Mouse (Mus musculus): ENCODE data around the gene Lgals3bp.

Gene Lgals3bp

DNA sequence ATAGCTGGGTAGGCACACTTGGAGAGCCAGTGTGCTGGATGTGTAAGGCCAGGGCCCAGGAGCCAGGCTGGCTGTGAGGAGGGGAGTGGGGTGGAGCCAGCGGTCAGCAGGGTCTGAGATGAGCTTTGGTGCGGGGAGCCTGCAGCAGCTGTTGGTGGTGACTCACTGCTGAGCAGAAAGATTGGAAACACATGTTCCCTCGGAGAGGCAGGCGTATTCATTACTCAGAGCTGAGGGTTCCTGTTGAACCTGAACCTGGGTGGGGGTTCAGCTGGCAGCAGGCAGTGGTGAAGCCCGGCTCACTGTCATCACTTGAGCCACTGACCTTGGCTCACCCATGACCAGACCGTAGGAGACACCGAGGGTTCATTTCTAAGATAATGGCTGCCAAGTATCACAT is 36.7 kb downstream of the Lgals3bp start:
- in situ Hi-C loops (cut with MboI; ENCODE audit: low sequenced_read_pairs): loop anchor here (10.0 kb wide), 1 partner anchor 50 kb away; no protein-coding TSS in a partner anchor

DNA sequence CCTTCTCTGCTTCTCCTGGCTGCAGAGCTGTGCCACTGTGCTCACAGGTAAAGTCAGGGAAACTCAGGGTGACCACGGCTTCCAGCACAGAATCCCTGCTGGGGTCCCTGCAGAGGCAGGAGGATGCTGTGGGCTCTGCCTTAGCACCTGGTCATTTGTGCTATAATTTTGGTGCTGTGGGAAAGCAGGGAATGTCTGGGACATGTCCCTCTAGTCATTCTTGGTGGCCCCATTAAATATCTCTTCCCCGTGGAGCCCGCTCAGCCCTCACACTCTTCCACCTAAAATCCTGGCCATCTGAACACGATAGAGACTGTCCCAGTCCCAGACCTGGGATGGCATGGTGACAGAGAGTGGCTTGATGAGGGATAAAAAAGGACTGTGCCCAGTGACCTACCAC is 37.9 kb downstream of the Lgals3bp start:
- in situ Hi-C loops (cut with MboI; ENCODE audit: low sequenced_read_pairs): loop anchor here (10.0 kb wide), 1 partner anchor 49 kb away; no protein-coding TSS in a partner anchor

DNA sequence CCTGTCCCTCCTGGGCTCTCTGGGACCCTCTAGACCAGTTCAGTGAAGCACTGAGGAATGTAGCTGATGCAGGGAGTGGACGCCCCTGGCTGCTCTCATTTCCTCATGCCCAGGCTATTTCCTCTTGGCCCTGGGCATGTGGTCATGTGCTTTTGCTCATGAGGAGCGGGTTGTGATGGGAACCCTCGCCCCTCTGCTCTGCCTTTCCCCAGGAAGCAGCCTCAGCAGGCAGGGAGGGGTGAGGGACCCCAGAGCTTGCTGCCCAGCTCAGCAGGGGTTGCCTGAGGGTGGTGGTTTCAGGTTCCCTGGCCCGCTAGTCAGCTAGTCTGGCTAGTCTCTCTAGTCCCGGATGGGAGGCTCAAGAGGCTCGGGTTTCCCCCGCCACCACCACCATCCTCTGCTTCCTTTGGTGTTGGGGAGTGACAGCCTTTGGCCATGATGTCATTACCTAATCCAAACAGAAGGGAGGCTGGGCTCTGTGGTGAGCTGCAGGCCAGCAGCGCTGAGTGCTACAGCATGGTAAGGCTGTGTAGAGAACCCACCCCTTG is 38.8 kb downstream of the Lgals3bp start:
- in situ Hi-C loops (cut with MboI; ENCODE audit: low sequenced_read_pairs): loop anchor here (10.0 kb wide), 1 partner anchor 48 kb away; no protein-coding TSS in a partner anchor

DNA sequence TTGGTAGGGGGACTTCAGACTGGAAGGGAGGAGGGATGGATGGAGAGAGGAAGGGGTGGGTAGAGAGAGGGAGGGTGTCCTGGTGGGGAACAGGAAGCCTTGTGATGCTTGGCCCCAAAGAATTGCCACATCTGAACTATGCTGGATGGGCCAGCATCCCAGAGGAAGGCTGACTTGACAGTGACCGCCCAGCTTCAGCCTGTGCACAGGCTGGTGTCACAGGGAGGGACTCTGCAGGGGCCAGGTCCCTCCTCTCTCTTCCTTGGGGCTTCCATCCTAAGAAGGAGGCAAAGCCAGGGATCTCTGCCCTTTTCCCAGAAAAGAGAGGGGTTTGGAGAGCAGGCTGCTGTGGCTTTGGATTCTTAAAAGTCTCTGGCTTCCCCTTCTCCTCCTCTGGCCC is 39.4 kb downstream of the Lgals3bp start:
- in situ Hi-C loops (cut with MboI; ENCODE audit: low sequenced_read_pairs): loop anchor here (10.0 kb wide), 1 partner anchor 48 kb away; no protein-coding TSS in a partner anchor

DNA sequence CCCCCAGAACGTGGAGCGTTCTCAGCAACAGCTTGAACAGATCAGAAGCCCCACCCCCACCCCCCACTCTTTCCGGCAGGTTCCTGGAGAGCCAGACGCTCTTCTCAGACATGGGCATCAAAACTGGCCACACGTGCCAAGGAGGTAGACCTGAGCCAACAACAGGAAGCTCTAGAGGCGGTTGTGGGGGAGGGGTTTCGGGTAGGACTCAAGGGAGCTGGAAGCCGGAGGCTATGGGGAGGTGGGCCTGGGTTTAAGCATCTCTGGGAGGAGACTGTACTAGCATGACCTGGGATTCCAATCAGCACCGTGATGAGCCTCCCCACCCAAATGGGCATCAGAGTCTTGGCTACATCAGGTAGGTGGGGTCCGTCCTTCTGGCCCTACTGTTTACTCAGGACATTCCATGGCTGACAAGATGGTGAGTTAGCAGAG is 41.0 kb downstream of the Lgals3bp start:
- in situ Hi-C loops (cut with MboI; ENCODE audit: low sequenced_read_pairs): loop anchor here (10.0 kb wide), 1 partner anchor 46 kb away; no protein-coding TSS in a partner anchor

DNA sequence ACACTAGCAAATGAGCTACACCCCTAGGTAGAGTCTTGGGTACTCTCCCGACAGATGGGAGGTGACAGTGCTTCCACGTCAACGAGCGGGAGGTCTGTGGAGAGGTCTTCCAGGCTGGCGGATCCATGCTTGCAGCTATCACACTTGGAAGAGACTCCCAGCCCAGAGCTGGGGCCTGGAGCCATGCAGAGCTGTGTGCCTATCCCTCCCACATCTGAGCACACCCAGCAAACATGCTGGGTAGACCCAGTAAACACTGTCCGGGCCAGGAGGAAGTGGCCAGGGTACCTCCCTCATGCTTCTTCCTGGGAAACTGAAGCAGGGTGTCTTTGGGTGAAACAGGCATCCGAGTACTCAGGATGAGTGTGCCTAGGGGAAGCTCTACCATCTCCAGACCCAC is 41.4 kb downstream of the Lgals3bp start:
- in situ Hi-C loops (cut with MboI; ENCODE audit: low sequenced_read_pairs): loop anchor here (10.0 kb wide), 1 partner anchor 46 kb away; no protein-coding TSS in a partner anchor

DNA sequence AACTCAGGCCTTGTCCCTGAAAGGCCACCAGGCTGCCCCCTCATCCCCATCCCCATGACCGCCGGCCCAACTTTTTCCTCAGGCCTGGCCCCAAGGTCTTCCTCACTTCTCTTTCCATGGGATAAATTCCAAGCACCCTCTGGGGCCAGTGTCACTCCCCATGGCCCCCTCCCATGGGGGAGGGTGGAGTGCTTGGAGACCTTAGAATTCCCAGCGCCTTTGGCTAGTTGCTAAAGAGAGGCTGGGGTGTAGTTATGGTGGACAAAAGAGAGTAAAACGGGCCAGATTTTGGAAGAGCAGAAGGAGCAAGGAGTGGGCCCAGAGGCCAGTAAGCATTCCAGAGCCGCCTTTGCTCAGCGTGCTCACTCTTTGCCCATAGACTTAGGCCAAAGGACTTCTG is 46.3 kb downstream of the Lgals3bp start, which contains the start of gene Timp2:
TSS of gene Timp2 (minus strand) at position 101 of the 400 bp plus-strand sequence.
- in situ Hi-C loops (cut with MboI; ENCODE audit: low sequenced_read_pairs): no loop called here

DNA sequence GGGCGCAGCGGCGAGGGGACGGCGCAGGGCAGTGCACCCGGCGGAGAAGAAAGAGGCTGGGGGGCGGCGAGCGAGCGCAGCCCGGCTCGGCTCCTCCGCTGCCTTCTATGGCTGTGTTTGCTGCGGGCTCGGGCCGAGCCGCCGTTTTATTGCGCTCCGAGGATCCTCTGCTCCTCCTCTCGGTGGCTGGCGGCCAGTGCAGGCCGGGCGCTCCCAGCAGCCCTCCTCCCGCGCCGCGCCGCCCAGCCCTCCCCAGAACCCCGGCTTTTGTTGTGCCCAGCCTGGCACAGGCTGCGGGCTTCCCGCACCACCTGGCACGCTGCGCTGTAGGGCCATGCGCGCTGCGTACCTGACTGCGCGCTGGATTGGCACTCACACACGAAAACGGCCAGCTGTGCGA is 46.7 kb downstream of the Lgals3bp start:
- in situ Hi-C loops (cut with MboI; ENCODE audit: low sequenced_read_pairs): no loop called here

DNA sequence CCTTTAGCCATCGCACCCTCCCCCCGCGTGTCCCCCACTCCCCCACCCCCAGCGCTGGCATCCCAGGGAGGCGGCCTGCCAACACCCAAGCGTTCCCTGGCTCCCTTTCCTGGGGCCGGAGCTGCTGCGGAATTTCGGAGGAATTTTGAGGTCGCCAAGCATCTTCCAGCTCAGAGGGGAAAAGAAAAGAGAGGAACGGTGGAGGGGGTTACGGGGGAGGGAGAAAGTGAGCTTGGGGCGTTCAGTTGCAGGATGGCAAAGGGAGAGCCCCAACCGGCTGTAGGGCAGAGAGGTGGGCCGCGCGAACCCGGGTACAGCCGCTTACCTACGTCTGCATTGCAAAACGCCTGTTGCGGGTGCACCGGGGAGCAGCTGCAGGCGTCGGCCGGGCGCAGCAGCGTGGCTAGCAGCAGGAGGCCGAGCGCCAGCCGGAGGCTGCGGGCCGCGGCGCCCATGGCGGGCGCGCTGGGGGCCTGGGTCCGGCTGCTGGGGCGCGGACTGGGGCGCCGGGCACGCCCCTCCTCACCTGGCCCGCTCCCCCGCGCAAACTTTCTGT is 47.2 kb downstream of the Lgals3bp start:
- in situ Hi-C loops (cut with MboI; ENCODE audit: low sequenced_read_pairs): no loop called here

DNA sequence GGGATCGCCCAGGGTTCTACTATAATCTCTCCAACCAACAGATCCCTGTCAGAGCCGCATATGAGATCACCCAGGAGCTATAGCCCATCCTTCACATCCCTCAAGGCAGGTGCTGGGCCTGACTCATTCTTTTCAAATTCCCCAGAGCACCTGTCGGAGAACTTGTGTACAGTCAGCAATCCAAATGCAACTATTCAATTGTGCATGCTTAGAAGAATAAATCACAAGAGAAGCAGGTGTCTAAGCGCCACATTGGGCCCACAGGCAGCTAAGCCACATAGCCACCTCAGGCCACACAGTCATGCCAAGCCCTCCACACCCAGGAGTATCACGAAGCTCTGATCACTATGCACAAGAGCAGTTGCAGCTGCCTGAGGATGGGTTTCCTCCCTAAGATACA is 52.4 kb downstream of the Lgals3bp start:
- in situ Hi-C loops (cut with MboI; ENCODE audit: low sequenced_read_pairs): no loop called here

DNA sequence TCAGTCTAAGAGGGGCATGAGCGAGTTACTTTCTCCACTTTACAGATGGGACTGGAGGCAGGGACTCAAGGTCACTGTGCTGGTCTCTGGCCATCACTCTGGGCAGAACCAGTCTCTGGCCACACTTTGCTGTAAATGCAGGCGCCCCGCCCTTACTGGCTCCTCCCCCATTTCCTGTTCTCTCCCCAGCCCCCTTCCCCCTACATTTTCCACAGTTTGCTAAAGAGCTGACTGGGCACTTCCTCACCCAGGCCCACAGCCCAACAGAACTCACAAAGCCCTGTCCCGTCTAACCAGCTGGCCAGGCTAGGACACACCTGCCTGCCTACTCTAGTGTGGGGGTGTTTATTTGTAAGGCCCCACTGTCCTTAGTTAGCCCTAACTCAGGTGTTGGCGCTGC is 53.0 kb downstream of the Lgals3bp start:
- in situ Hi-C loops (cut with MboI; ENCODE audit: low sequenced_read_pairs): no loop called here

DNA sequence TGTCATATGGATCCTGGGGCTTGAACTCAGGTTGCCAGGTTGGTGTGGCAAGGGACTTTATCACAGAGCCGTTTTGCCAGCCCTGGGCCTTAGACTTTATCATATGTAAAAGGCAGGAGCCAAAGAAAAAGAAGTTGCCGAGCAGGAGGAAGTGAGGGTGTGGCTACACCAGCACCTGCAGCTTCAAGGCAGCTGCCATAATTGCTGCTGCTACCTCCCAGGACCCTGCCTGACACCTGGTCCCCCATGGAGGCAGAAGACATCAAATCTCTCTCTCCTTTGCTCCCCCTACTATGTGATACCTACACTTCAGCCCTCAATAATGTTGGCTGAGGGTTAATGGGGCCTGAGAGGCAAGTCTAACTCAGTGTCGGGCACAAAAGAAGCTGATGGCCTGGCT is 53.5 kb downstream of the Lgals3bp start:
- in situ Hi-C loops (cut with MboI; ENCODE audit: low sequenced_read_pairs): no loop called here

DNA sequence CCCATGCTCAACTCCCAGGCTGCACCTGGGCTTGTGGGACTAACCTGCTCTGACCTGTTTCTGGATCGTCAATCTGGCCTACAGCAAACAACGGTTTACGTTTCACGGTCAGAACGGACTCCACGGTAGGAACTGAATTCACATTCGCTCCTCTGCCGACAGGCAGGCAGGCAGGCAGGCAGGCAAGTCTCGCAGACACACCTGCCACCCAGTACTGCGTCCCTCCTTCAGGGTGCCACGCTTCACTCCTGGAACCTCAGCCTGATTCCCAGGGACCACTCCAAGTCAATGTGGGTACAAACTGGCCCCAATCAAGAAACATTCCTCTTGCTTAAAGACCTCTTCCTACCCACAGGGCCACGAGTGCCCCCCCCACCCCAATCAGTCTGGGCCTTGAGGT is 54.0 kb downstream of the Lgals3bp start:
- in situ Hi-C loops (cut with MboI; ENCODE audit: low sequenced_read_pairs): no loop called here

DNA sequence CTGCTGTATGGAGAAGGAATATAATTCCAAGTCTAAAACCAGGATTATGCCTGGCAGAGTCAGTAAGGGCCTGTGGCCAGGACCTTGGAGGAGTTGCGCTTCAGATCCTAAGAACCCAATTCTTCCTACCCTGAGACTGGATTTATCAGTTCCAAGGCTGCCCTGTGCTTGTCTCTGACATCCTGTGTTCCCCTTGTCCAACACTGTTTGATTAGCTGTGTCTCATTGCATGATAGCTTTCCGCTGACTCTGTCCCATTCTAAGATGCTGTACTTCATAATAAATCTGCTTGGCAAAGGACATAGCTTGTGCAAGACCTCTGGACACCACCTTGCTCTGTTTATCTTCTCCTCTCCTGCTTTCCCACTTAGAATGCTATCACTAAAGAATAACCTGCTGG is 54.5 kb downstream of the Lgals3bp start:
- in situ Hi-C loops (cut with MboI; ENCODE audit: low sequenced_read_pairs): no loop called here

DNA sequence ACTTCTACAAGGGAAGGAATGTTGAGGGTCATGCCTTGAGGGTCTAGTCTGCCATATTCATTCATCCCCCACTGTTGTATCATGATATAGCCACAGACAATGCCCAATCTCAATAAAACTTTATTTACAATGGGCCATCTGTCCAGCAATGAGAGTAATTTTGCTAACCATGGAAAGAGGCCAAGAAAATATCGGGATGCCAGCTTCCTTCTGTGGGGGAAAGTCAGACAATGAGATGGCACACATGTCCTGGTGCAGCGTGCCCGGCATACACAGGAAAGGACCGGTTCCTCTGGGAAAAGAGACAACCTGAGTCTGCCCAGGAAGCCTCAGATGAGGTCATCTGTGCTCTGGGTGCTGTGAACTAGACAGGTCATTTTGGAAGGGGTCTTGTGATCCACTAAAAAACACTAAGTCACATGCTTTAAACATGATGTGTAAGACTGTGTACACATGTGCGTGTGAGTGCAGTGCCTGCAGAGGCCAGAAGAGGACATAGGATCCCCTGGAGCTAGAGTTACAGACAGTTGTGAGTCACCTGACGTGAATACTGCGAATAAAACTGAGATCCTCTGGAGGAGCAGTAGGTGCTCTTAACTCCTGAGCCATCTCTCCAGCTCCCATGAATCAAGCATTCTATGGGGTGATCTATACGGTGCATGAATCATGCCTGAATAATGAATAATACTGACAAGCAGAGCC is 55.3 kb downstream of the Lgals3bp start:
- in situ Hi-C loops (cut with MboI; ENCODE audit: low sequenced_read_pairs): no loop called here

DNA sequence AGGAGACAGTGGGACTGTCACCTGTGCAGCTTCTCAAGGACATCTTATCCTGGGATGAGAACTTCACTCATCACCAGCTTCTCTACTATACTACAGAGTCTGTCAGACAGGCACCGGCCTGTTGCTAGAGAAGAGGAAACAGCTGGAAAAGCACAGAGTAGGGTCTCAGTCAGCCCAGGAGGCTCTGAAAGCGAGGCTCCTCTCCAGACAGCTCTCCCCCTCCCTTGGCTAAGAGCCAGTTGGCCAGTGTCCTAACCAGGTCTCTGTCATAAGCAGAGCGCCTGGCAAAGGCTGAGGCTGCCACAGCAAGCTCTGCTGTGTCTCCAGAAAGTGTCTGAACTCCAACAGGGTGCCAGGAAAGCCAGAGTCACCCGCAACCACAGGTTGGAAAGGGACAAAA is 56.2 kb downstream of the Lgals3bp start:
- in situ Hi-C loops (cut with MboI; ENCODE audit: low sequenced_read_pairs): no loop called here

DNA sequence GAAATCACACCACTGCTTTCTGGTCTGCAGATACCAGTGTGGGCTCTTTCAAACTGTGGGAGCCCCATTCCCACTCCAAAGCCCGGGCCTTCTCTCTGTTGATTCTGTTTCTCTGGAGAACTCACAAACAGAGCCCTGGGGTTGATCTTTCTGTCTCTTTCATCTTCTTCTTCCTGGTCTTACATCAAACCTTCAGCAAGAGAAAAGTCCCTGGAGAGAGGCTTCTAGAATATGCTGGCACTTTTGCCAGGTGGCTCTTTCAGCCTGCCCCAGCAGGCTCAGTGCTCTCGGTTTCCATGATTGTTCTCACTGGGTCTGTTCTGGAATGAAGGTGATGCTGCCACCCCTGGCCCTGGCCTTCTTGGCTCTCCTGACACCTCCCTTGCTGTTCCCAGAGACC is 58.3 kb downstream of the Lgals3bp start:
- in situ Hi-C loops (cut with MboI; ENCODE audit: low sequenced_read_pairs): no loop called here
